Mouse (Mus musculus) C2C12 (cell line): ENCODE measurements at regions not wholly inside any gene's neighbourhood (a gene's known extent, or its start where the extent isn't known, plus 50 kb on each side); places are given as distances from the start of the nearest gene placed in this dataset.
A peak's percentile ranks its signal among the peaks of the same experiment; 100 is the strongest.

Source experiments
- H3K27me3 ChIP-seq: one replicate; pipeline ENCODE4 v1.6.1; 2011; ENCODE audit not compliant: control insufficient read depth, insufficient read depth, insufficient read length
- H3K36me3 ChIP-seq: one replicate; pipeline ENCODE4 v1.6.1; 2011; ENCODE audit not compliant: control insufficient read depth, insufficient read depth
- H3K4me3 ChIP-seq: one replicate; pipeline ENCODE4 v1.5.1; 2011; ENCODE audit warnings: mild to moderate bottlenecking, control low read depth; ENCODE audit not compliant: poor library complexity, insufficient read depth, severe bottlenecking
- H3K79me2 ChIP-seq: one replicate; pipeline ENCODE4 v1.6.1; 2011; ENCODE audit not compliant: control insufficient read depth, insufficient read depth
- H3K79me3 ChIP-seq: one replicate; pipeline ENCODE4 v1.6.1; 2011; ENCODE audit warnings: low read depth, control low read depth
- H3ac ChIP-seq: one replicate; pipeline ENCODE3; 2011; ENCODE audit warnings: low read depth; ENCODE audit not compliant: control insufficient read depth, insufficient read length
- CEBPB ChIP-seq: IDR thresholded peaks from one replicate; pipeline ENCODE4 v1.6.1; 2011; ENCODE audit warnings: low read depth, mild to moderate bottlenecking, control low read depth, moderate library complexity
- CTCF ChIP-seq: IDR thresholded peaks from one replicate; pipeline ENCODE4 v1.5.1; 2011; ENCODE audit not compliant: control insufficient read depth, insufficient read depth, insufficient read length
- FOSL1 ChIP-seq: IDR thresholded peaks from one replicate; pipeline ENCODE4 v1.8.0; 2011; ENCODE audit warnings: mild to moderate bottlenecking, low read length; ENCODE audit not compliant: poor library complexity, insufficient read depth, severe bottlenecking
- MAX ChIP-seq: IDR thresholded peaks from one replicate; pipeline ENCODE4 v1.6.1; 2011; ENCODE audit warnings: mild to moderate bottlenecking, control low read depth
- MYOD1 ChIP-seq: IDR thresholded peaks from one replicate; pipeline ENCODE4 v1.6.1; 2011; ENCODE audit warnings: low read depth; ENCODE audit not compliant: control insufficient read depth, insufficient read length
- MYOG ChIP-seq: IDR thresholded peaks from one replicate; pipeline ENCODE4 v1.6.1; 2011; ENCODE audit not compliant: control insufficient read depth, insufficient read length; ENCODE audit errors: extremely low read depth
- USF1 ChIP-seq: IDR thresholded peaks from one replicate; pipeline ENCODE4 v1.6.1; 2011; ENCODE audit warnings: low read depth, mild to moderate bottlenecking, control low read depth, moderate library complexity

GRCm38 (mm10) chr4:88938712-88939032, 58.7 kb upstream of the Ifne start:
- H3ac ChIP-seq = peak overlapping the region; percentile 75
- no peaks in the 10 kb centered on the region for H3K27me3 ChIP-seq

DNA sequence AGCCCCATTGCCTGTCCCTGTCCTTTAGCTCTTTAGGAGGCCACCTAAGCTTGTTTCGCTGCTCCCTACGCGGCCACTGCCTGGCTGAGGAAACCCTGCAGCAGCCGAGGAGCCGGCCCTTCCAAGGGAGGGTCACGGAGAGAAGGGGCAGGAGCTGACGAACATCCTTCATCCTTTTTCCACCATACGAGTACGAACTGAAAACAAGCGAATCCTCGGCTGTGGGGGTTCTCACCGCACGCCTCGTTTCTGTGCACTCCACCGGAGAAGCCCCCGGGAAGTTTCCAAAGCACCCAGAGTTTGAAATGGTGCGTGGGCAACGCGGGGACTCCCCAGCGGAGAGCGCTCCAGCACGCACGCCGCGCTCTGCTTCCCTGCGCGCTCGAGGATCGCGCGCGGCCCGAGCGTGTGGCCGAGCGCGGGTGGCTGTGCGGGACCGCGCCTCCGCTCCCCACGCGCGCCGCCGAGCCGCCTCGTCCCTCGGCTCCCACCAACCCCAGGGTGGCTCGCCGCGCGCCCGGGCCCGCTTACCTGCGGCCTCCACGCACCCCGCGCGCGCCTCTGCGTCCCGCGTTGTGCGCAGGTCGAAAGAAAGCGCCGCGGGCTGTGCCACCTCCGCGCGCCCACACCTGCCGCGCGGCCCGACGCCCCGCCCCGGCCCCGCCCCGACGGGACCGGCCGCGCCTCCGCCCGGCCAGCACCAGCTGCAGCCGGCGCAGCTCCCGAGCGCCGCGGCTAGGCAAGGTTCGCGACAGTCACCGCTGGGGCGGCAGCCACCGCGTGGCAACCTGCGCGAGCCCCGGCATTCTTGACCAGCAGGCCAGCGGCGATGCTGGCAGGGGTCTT, 58.1 kb upstream of the Ifne start:
- Histone ChIP-seq H3ac (peak overlapping the region; percentile 75), H3K27me3 (no peaks in the 10 kb centered on the region), H3K79me3 (peaks cover 93% of the 10 kb centered on the region), H3K79me2 (peaks cover 100% of the 10 kb centered on the region), H3K36me3 (peaks cover 63% of the 10 kb centered on the region), H3K4me3 (peak overlapping the region; percentile 61)
- TF ChIP-seq MAX (peak; percentile 64), CEBPB (no peak), CTCF (peak; percentile 60)

More at GRCm38 (mm10) chr4:88938712-88939032, 58.7 kb upstream of the Ifne start:
- H3K79me2 ChIP-seq = peaks cover 100% of the 10 kb centered on the region
- no peak for TF ChIP-seq USF1
- TF ChIP-seq FOSL1 = no peak
- no peak for TF ChIP-seq MYOG
- TF ChIP-seq CTCF = no peak
- no peak for TF ChIP-seq CEBPB
- no peak for TF ChIP-seq MAX
- H3K4me3 ChIP-seq = peak overlapping the region; percentile 61
- H3K36me3 ChIP-seq = peaks cover 57% of the 10 kb centered on the region
- H3K79me3 ChIP-seq = peaks cover 92% of the 10 kb centered on the region

GRCm38 (mm10) chr4:88936976-88937375, 57.0 kb upstream of the Ifne start:
- Histone ChIP-seq H3K4me3 (peak overlapping the region; percentile 61), H3K36me3 (peaks cover 74% of the 10 kb centered on the region), H3ac (peak overlapping the region; percentile 37), H3K79me2 (peaks cover 100% of the 10 kb centered on the region), H3K27me3 (no peaks in the 10 kb centered on the region), H3K79me3 (peaks cover 94% of the 10 kb centered on the region)
- TF ChIP-seq FOSL1 (no peak), MYOD1 (no peak), CEBPB (no peak), MAX (no peak), CTCF (no peak), MYOG (no peak), USF1 (no peak)

DNA sequence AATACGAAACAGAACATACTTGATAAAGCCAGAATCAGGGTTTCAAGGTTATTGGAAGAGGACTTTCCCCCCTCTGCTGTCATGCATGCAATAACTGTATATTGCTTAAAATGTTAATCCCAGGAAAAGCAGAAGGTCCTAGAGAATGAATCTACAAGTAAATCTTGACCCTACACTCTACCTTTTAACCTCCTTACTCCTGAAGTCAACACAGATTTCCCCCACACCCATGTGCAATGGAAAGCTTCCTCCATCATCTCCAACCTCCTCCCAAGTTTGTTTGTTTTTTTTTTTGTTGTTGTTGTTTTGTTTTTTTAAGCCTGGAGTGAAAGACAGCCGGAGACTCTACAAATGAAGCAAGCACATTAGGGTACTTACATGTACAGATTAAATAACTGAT, 55.9 kb upstream of the Ifne start:
- peak overlapping the region; percentile 31 for H3ac ChIP-seq
- H3K36me3 ChIP-seq = peaks cover 77% of the 10 kb centered on the region
- TF ChIP-seq CTCF (no peak), USF1 (no peak), MYOD1 (no peak), FOSL1 (no peak), MYOG (no peak), MAX (no peak), CEBPB (no peak)
- H3K79me2 ChIP-seq = peaks cover 100% of the 10 kb centered on the region
- peak overlapping the region; percentile 61 for H3K4me3 ChIP-seq
- H3K79me3 ChIP-seq = peaks cover 94% of the 10 kb centered on the region
- H3K27me3 ChIP-seq = no peaks in the 10 kb centered on the region

- no peak for TF ChIP-seq MAX
- peak; percentile 66 for TF ChIP-seq CEBPB
- Histone ChIP-seq H3K79me3 (peaks cover 94% of the 10 kb centered on the region), H3K27me3 (no peaks in the 10 kb centered on the region), H3K36me3 (peaks cover 83% of the 10 kb centered on the region), H3K4me3 (peak overlapping the region; percentile 61), H3ac (peak overlapping the region; percentile 66), H3K79me2 (peaks cover 100% of the 10 kb centered on the region)
These were observed 55.3 kb upstream of the Ifne start for GRCm38 (mm10) chr4:88935316-88935715.

DNA sequence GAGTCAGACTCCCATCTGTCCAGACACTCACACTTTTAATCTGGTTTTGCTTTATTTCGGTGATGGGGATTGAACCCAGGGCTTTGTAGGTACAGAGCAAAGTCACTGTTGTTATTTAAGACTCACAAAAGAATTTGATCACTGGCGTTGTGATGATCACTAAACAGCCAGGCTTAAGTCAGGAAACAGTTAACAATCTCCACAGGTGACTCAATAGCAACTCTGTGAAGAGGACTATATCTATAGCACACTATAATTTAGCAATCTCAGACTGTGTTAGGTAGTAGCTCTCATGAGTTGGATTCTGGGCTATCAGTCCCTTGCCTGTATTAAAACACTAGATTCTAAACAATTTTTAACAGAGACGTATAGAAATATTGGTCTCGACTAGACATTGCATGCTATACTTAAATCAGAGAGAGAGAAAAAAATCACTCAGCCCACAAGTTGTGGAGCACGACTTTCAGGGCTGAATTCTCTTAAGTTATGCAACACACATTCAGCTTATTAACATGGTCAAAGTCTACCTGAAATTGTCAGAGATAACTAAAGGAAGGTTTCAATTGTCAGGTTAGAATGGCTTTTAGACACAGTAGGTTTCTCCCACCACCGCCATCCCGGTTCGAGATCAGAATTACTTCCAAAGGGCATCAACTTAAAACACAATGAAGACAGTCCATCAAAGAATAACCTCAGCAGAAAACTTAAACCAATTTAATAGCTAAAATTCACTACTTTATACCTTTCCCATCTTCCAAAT, 54.4 kb upstream of the Ifne start:
- H3ac ChIP-seq = peak overlapping the region; percentile 74
- no peak for TF ChIP-seq MYOD1
- TF ChIP-seq CTCF = no peak
- no peak for TF ChIP-seq MAX
- no peak for TF ChIP-seq USF1
- peak overlapping the region; percentile 61 for H3K4me3 ChIP-seq
- H3K36me3 ChIP-seq = peaks cover 89% of the 10 kb centered on the region
- H3K79me3 ChIP-seq = peaks cover 94% of the 10 kb centered on the region
- H3K27me3 ChIP-seq = no peaks in the 10 kb centered on the region
- H3K79me2 ChIP-seq = peaks cover 100% of the 10 kb centered on the region
